Mouse (Mus musculus) cerebellum, postnatal 25 days (tissue): Measurements from ENCODE around the gene Zfp142.

ENCODE experiments used
- DNase-seq, 2 experiments: peaks; one replicate each; pipeline ENCODE4 v3.0.0; 2021; ENCODE audit warnings: mixed read lengths in 2 of 2

Gene Zfp142

DNA sequence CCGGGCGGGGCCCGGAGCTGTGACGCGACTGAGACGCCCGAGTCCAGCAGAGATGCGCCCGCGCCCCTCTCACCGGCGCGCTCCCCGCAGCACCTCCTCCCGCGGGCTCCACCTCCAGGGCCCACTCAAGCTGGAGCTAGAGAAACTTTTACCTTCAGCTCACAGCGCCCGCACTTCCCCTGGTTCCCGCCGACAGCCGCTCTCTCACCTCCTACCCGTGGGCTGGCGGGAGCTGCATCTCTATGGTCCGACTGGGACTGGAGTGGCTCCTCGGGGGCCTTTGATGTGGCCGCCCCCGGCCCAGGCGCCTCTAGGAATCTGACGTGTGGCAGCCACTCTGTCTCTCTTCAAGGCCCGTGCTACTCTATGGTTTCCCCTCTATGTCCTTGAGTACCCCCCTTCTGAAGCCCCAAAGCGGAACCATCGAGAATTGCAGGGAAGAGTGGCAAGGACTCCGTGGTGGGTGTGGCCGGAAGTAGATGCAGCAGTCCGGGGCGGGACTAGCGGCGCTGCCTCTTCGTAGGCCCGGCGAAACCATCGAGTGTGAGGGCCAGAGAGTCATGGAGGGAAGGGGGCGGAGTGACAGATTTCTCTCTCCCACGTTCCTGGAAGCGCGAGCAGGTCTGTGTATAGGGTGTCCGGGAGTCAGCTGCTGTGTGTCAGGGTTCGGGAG lies at the start of gene Zfp142, which contains the start of gene Bcs1l:
Zfp142 (minus strand) TSS at position 474 of the 673 bp plus-strand sequence.
Bcs1l (plus strand) TSS at position 517 of the 673 bp plus-strand sequence.
- peak; percentile 98 to 99 for DNase-seq

DNA sequence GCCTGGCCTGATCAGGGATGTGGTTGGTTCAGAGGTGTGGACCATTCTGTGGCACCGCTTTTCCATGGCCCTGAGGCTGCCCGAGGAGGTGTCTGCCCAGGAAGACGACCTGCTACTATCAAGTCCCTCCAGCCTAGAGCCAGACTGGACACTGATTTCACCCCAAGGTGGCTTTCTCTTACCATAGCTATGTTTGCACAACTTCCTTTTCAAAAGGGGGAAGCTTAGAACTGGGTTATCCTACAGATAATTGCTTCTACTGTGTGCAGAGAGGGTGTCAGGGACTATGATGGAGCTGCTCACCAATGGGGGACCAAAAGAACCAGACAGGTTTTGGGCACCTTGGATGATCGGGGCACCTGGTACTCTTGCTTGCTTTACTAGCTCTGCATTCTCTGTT lies 44.7 kb upstream of the Zfp142 start:
- no peak for DNase-seq

DNA sequence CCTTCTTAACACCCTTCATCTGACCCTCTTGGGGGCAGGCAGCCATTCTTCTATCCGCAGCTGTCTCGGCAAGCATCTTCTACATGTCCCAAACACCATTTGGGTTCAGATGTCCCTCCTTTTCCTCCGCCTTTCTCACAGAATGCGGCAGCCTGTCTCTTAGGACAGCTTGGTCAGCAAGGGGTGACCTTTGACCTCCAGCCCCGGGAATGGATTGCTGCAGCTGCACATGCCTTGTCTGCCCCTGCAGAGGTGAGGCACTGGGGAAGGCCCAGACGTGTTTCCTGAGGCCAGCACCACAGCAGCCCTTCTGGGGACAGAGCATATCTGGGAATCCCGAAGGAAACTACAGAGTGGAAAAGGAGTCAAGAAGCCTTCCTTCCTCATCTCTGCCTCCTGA lies 40.0 kb upstream of the Zfp142 start:
- DNase-seq = no peak

DNA sequence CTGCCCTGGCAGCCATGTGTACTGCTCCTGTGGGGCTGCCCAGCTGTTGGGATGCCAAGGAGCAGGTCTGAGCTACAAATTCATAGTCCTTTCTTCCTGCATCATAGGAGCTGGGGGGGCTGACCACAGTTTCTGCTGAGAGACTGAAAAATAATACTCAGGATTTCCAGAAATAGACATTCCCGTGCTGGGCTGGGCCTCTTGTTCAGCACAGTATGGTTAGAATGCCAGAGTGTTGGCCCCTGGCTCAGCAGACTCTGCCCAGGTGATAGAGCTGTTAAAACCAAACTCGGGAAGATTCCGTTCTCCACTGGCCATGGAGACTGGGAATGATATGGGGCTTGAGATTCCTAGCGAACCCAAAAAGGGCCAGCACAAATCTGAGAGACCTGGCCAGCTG lies 38.0 kb upstream of the Zfp142 start:
- no peak for DNase-seq

DNA sequence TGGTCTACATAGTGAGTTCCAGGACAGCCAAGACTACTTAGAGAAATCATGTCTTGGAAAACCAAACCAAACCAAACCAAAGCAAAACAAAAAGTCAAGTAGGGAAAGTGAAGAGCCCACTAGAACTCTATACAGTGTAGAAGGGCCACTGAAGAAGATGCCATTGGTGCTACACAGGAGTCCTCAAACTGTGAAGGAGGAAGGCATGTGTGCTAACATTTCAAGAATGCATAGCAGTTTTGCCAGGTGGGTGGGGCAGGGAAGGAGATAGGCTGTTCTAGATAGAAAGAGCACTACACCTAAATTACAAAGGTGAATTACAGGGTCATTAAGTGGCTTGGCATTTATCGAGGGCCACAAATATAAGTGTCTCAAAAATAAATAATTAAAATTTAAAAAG lies 36.1 kb upstream of the Zfp142 start:
- DNase-seq = no peak

DNA sequence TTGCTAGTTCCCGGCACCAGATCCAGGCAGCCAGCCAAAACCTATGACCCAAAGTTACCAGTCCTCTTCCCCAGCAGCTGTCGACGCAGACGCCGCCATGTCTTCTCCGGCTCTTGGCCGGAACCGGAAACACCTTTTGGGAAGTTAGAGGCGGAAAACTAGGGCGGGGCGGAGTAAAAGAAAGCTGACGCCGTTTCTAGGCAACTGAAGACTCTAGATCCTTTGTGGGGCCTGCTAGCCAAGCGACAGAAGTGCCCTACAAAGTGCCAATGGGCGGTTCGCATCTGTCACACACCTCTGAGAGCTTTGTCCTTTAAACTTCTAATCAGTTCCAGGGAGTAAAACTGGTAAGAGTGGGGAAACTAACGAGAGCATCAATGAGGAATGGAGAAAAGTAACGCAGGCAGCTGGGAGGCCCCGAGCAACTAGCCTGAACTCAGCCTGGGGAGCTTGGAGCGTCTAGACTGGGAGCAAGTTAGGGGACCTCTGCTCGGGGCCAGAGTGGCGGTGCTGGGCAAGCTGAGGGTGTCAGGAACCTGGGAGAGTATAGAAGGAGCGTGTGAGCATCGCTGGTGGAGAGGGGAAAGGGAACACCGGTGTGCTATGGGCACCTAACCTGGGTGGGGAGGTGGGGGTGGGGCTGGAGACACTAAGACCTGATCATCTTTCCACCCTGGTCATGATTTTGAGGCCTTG lies 13.4 kb upstream of the Zfp142 start, which contains the start of the genes Rnf25 and Stk36:
Rnf25 (minus strand) TSS at position 131 of the 696 bp plus-strand sequence.
Stk36 (plus strand) TSS at position 179 of the 696 bp plus-strand sequence.
- DNase-seq = peak; percentile 80 to 87

DNA sequence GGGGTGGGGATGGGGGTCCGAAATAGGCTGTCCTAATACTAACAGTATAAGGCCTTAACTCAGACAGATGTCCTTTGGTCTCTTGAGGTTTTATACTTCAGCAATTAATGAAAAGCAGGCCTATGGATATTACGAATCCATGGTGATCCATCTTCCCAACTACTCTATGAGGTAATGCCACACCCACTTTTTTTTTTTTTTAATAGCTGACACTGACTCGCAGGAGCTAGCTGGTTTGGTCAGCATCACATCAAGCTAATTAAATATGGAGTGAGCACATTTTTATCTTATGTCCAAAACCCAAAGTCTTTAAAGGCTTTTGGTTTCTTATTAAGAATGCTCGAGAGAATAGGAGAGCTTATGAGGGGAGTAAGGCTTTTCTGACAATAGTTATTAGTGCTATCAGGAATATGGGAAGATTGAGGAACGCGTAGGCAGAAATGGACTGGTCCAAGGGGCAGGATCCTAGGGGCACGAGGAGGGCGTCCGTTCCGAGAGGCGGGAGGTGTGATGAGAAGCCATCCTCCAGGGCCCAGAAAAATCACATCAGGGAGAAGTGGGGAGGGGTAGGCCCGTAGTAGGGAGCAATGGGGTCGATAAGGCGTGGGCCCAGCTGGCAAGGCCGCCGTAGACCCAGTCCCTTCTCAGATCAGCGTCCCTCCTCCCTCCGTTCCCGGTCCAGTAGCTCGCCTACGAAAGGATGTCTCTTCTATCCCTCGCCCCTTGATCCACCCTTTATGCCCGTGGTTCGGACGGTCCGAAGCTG lies 12.6 kb upstream of the Zfp142 start:
- no peak for DNase-seq

DNA sequence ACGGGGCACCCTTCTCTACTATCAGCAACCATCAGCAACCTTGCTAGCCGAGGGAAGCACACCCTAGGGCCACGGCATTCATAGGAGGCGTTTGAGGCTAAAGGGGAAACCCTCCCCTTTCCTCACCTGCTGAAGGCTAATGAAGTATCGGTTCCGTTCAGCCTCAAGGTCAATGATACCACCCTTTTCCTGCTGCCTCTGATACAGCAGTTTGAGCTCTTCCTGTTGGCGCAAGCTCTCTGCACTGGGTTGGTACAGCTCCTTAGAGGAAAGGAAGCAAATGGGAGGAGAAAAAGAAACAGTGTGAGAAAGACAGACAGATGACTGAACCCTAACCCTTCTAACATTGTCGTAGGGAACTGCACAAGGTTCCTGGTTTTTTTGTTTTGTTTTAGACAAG lies 6.4 kb upstream of the Zfp142 start:
- no peak for DNase-seq

DNA sequence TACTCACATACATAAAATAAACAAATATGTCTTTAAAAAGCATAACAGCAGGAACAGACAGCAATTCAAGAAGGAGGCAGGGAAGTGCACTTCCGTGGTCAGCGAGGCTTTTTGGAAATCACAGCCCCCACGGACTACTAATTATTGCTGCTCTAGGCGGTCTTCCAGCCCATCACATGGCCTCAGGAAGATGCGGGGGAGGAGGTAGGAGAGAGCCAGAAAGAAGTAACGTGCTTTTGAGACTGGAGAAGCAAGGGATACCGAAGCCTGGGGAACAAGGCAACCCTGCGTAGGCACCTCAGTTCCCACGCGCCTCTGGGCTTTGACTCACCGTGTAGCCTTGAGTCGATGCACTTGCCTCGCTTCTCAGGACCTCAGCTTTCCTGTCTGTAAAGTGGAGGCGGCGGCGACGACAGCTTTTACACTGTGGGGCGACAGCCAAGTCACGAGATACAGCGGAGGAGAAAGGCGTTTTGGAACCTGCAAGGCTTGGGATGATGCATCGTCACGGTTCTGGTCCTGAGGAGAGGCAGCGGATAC lies 743 bp downstream of the Zfp142 start:
- no peak for DNase-seq

DNA sequence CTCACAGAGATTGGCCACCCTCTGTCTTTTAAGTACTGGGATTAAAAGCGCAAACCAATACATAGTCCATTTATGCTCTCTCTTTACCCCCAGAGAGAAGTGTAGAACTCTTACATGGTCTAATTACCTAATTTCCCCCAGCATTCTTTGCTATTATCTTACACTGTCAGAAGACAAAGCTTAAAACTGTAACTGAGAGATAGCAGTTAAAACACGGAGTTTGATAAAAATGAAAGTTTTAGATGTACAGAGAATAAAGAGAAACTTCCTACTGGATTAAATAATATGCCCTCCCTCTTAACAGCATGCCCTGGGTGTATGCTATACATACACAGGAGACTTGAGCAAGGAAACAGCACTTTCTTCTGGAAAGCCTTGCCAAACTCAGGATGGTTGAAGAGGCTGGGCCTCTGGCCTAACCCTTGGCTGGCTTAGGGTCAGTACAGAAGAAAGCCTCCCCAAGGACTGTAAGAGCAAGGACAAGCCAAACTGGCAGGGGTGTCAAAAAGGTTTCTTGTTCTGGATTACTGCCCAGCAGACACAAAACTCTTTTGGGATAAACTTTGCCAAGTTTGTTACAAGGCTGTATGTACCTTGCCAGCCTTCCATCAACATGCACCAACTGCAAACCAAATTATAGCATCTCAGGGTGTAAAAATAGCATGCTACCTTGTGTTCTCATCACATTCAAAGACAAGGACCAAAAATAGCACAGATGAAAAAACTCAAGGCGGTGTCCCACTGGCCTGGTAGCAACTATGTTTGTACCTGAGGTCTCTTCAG lies 3.2 kb downstream of the Zfp142 start:
- DNase-seq = no peak

DNA sequence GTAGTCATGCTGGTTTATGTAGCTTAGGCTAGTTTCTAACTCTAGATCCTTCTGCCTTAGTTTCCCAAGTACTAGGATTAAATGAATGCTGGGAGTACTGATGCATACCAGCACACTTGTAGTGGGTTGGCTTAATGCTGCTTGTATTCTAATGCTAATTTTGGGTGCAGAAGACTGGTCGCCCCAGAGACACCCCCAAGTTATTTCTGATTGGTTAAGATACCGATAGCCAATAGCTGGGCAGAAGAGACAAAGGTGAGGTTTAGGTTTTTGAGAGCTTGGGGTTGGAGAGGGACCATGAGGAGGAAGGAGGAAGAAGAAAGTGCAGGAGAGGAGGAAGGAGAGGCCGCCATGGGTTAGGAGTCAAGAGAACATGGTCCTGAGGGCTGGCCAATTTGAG lies 5.4 kb downstream of the Zfp142 start:
- no peak for DNase-seq

DNA sequence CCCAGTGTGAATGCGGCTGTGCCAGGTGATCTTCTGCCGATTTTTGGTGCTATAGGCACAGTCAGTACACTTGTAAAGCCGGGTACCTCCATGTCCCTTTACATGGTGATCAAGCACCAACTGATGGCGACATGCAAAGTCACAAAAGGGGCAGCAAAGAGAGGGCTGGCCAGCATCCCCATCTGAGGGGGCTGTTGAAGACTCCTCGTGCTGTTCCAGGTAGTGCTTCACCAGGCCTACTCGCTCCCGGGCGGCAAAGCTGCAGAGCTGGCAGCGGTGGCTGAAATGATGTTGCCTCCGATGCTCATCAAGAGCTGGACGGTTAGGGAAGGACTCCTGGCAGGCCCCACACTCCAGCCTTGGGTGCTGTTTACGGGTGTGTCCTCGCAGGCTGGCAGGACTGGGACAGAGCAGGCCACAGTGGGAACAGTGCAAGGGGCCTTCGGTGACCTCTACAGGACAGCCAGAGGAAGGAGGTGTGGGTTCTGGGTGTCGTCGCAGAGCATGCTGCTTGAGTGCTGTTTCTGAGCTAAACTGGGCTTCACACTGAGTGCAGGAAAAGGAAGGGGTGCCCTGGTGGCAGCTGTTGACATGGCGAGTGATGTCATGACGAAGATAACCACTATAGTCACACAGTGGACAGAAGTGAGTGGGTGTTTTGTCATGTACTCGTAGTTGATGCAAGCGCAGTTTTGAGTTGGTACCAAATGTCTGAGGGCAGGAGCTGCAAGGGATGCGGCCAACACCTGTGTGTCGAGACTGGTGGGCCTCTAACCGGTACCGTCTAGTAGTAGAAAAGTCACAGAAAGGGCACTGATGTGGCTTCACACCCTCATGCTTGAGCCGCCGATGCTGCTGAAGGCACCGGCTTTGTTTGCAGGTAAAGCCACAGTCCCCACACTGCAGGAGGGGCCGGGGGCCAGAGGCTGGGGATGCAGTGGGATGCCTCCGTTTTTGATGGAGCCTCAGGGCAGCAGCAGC lies 18.0 kb downstream of the Zfp142 start:
- no peak for DNase-seq

DNA sequence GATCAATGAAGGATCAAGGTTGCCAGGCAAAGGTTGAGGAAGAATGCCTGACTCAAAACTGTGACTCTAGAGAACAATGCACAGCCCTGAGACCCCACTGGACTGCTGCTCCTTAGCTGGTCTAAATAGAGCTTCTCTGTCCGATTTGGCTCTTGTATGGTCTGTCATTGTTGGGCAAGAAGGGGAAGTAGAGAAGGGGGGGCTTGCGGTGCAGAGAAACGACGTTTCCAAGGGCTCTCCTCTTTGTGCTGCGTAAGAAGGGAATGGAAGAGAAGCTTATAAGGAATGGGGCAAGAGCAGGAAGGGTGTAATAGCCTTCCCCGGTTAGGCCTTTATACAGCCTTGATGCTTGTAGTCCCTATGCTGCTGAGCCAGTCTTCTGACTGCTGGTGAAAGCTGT lies 22.2 kb downstream of the Zfp142 start:
- no peak for DNase-seq

DNA sequence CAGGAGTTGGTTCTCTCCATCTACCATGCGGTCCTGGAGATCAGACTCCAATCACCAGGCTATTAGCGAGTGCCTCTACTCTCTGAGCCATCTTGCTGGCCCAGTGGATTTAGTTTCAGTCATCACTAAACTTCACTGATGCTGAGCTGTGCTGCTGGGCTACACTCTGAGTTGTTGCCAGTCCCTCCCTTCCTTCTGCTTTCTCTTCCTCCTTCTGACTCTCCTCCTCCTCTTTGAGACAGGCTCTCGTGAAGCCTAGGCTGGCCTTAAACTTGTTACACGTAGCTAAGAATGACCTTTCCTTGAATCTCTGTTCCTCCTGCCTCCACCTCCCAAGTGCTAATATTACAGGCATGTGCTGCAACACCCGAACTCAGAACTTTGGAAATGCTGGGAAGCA lies 29.0 kb downstream of the Zfp142 start:
- DNase-seq = no peak

DNA sequence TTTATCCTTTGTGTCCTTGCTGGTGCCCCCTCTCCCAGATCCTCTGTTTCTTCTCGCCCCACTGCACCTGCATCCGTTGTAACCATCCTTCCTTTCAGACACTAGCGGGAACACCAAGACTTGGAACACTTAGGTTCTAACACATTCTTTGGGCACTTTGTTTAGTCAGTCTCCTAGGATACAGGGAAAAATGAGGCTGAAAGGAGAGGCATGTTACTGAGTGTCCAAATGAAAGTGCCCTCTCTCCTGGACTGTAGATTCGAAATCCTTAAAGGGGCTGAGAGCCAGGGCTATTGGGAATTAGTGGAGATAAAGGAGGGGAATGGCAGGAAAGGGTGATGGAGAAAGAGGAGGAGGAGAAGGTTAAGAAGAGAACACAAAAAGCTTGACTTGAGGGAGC lies 43.9 kb downstream of the Zfp142 start, which contains the start of gene Usp37:
Usp37 (minus strand) TSS at position 101 of the 400 bp plus-strand sequence.
- no peak for DNase-seq

DNA sequence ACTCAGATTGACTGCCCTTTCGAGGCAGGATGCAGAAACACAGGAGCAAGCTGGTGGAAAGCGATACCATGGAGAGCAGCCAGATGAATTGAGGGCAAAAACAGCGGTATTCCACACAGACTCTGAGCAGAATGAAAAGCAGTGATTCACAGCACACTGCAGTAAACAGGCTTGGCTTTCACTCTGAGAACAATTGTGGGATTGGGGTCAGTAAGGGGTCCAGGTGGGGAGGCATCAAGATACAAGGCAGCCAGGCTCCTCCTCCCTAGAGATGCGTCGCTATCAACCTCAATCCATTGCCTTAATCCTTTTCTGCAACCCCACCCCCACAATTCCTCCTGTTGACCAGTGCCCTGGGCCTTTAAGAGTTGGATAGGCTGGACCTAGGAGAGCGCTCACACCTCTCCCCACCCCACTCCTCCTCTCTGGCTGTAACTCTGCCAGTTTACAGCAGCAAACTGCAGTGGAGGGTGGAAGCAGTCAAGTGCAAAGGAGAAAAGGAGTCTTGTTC lies 45.5 kb downstream of the Zfp142 start, which contains the start of gene Plcd4:
Plcd4 (plus strand) TSS at position 438 of the 511 bp plus-strand sequence.
- DNase-seq = peak; percentile 65 to 68

DNA sequence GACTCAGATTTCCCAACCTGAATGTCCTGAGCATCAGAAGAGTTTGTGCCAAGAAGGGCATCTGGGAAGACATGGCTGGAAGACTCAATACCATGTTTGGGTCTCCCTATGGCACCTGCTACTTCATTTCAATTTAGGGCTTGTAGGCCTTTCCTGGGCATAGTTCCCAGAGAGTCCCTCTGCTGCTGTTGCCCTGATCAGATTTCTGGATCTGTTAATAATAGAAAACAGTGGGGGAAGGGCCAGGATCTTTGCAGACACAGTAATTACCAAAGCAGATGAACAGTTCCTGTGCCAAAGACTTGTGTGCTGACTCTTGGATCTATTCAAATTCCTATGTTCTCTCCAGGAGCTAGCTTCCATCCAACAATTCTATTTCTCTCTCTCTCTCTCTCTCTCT lies 49.4 kb downstream of the Zfp142 start:
- peak in 1 of 2 experiments; percentile 13 for DNase-seq

DNA sequence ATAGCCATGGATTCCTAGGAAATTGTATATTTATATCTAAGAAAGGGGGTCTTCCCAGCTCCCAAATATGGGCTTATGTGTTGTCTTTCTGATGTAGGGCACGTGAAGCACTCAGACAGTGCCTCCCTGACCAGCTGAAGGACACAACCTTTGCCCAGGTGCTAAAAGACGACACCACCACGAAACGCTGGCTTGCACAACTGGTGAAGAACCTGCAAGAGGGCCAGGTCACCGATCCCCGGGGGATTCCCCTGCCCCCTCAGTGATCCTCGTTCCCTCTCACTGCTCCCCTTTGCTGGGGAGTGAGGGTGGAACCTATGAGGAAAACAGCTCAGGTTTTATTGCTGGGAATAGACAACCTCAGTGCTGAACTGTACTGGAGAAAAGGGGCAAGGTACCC lies 59.5 kb downstream of the Zfp142 start:
- no peak for DNase-seq

DNA sequence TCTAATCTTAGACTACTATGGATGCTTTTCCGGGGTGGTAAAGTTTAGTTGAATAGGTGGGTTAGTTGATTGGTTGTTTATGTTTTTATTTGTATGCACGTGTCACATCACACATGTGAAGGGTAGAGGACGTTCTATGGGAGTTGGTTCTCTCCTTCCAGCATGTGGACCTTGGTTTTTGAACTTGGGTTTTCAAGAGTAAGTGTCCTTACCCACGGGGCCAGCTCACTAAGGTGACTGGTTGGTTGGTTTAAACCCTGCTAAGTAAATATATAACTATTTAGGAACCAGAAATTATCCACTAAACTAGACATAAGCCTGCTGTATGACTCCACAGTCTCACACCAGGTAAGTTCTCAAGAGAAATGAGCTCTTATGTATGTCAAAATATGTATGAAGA lies 63.3 kb downstream of the Zfp142 start:
- DNase-seq = no peak

DNA sequence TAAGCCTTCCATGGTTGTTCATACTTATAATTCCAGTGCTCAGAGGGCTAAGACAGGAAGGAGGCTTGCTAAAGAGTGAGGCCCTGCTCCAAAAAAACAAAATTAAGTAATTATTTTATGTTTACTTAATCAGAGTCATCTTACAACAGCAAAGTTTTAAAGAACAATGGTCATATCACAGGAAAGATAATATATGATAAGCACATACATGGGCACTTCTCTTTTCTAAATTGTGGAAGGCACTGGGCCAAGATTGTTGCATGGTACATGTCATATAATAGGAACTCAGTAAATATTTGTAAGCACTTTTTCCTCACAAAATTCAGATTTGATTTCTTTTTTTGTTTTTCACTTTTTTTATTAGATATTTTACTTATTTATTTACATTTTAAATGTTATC lies 68.2 kb downstream of the Zfp142 start:
- DNase-seq = no peak
